9 mouse cellular contexts compared by ENCODE assay signal in genomic region chr10:75299785-75300418, GRCm38 (mm10). TPM values are rescaled to one million over a fixed set of nuclear protein-coding genes. Genes with fewer than 3 reads are reported as not detected.
A peak's percentile ranks its signal among the peaks of the same experiment; 100 is the strongest.
DNase-seq lines count a peak whose midpoint lies in the region; ATAC-seq and TF ChIP-seq lines count a peak whose summit lies in the region.
"Had no signal": no experiment of that assay in that cellular context is flagged by ENCODE, and none has a peak within 500 bp of the region (broad histone marks: within the 10 kb centered on the region; RNA-seq: fewer than 3 reads in every experiment).

No protein-coding gene starts in this region.

- 25% methylated on average over 5 of the region's 5 CpGs for whole genome bisulfite sequencing in lung, adult 2 months

- peaks cover 8% of the 10 kb centered on the region for H3K4me1 ChIP-seq in lung, adult 2 months (ENCODE audit: control insufficient read depth, insufficient read depth, low read length)

- no peak for TF ChIP-seq POLR2A in lung, adult 2 months (IDR thresholded peaks at IDR 0.05; ENCODE audit: borderline replicate concordance, extremely low read depth, low read depth, low read length)

- ATAC-seq in granulocyte monocyte progenitor cell, adult 5-6 weeks (replicated peaks; ENCODE audit: poor library complexity, severe bottlenecking), result peak; percentile 70

- H3K4me3 ChIP-seq in lung, adult 2 months (replicated peaks; ENCODE audit: extremely low read depth, low read depth, low read length), result no peak overlapping the region
- H3K4me3 ChIP-seq: liver, embryonic 13.5 days had no signal

- DNase-seq in testis, postnatal 10 days (ENCODE audit: low spot score), result peak; percentile 61
- no peak for DNase-seq in testis, postnatal 14 days (ENCODE audit: low spot score)
- peak; percentile 81 for DNase-seq in adrenal gland, postnatal 25 days
- peak; percentile 40 for DNase-seq in lung, adult 2 months
- peak; percentile 59 to 76 for DNase-seq in spleen, postnatal 4 days (ENCODE audit: low spot score in 2 of 2)
- no peak for DNase-seq in thymus, postnatal 10 days (ENCODE audit: low spot score in 2 of 2)
- no peak for DNase-seq in left cerebral cortex, adult 8-10 months (ENCODE audit: low spot score in 2 of 2)
- DNase-seq: liver, embryonic 13.5 days had no signal

- no peak for TF ChIP-seq CTCF in lung, adult 2 months (IDR thresholded peaks at IDR 0.05; ENCODE audit: insufficient read depth, low read length)

RNA-seq across cellular contexts. Expression of gene Adora2a, which starts 16.8 kb away (rescaled TPM):
- total RNA-seq in adrenal gland, postnatal 25 days (2021), result 3.4 and 4.3 TPM in 2 replicates
- total RNA-seq in granulocyte monocyte progenitor cell, adult 5-6 weeks (2014; fragmentation: Nextera tagmentation), result 0.79 and 0.80 TPM in 2 replicates
- 1.1 and 2.4 TPM in 2 replicates for total RNA-seq in granulocyte monocyte progenitor cell, adult 5-6 weeks (2017)
- 12.3 and 13.3 TPM in 2 replicates for polyA plus RNA-seq in lung, adult 2 months (2012; rRNA removed)
- total RNA-seq in left cerebral cortex, adult 8-10 months (2022), result 10 to 100 TPM; 57.0 to 85.4 (median 75.0) TPM

Comparison
In these comparisons a context has a peak if more than half of its experiments do, and no peak if none do; other contexts are left out.
1. DNase-seq: peak in testis, postnatal 10 days (single experiment), adrenal gland, postnatal 25 days (single experiment), lung, adult 2 months (single experiment) and spleen, postnatal 4 days (2 of 2); none in testis, postnatal 14 days (single experiment), thymus, postnatal 10 days (0 of 2) and left cerebral cortex, adult 8-10 months (0 of 2).
2. RNA of gene Adora2a, which starts 16.8 kb away (total RNA-seq): 57.0 to 85.4 TPM in left cerebral cortex, adult 8-10 months; 3.4 to 4.3 TPM in adrenal gland, postnatal 25 days and 0.79 to 2.4 TPM in granulocyte monocyte progenitor cell, adult 5-6 weeks; every median in the first group is over 10 times any median in the second.